Mouse (Mus musculus) G1E (cell line): ENCODE data around the gene Iba57.

Experiments
- CTCF ChIP-seq: IDR thresholded peaks from 2 replicates; pipeline ENCODE4 v1.5.1; 2012; ENCODE audit warnings: low read depth, low read length, inconsistent platforms, mixed read lengths
- GATA1 ChIP-seq: IDR thresholded peaks from 2 replicates; pipeline ENCODE4 v1.6.1; 2012; ENCODE audit warnings: borderline replicate concordance, low read length, inconsistent platforms, mixed read lengths
- GATA2 ChIP-seq: IDR thresholded peaks from 2 replicates; pipeline ENCODE4 v1.6.1; 2012; ENCODE audit warnings: low read depth, low read length, inconsistent platforms, borderline replicate concordance
- POLR2AphosphoS5 ChIP-seq: IDR thresholded peaks from 2 replicates; pipeline ENCODE4 v1.6.1; 2012; ENCODE audit warnings: low read depth, low read length, inconsistent platforms; ENCODE audit not compliant: insufficient replicate concordance
- TAL1 ChIP-seq: conservative IDR thresholded peaks from 2 replicates; pipeline ENCODE4 v1.6.1; 2012; ENCODE audit warnings: low read depth, low read length, inconsistent platforms, mixed read lengths

- no peak for TF ChIP-seq CTCF
- TF ChIP-seq GATA1 = no peak
- no peak for TF ChIP-seq GATA2
- no peak for TF ChIP-seq TAL1
- no peak for TF ChIP-seq POLR2AphosphoS5
Observed at GRCm38 (mm10) chr11:59132065-59132464, 31.5 kb downstream of the Iba57 start.
